ENCODE assay signal across 19 mouse cellular contexts in genomic region chr2:65975383-65975782, GRCm38 (mm10).
"Had no signal": no experiment of that assay in that cellular context is flagged by ENCODE, and none has a peak within 500 bp of the region (broad histone marks: within the 10 kb centered on the region; RNA-seq: fewer than 3 reads in every experiment).

No protein-coding gene starts in this region.

- DNase-seq: kidney, adult 2 months; kidney, postnatal 25 days; left cerebral cortex, postnatal 4 days; liver, postnatal 0 days; lung, embryonic 14.5 days; midbrain, embryonic 14.5 days; right cerebral cortex, postnatal 14 days; right cerebral cortex, postnatal 4 days; thymus, adult 2 months; thymus, postnatal 14 days; thymus, postnatal 4 days had no signal

- H3K27me3 ChIP-seq: limb, embryonic 15.5 days had no signal

- H3K27ac ChIP-seq: kidney, postnatal 0 days; limb, embryonic 15.5 days; liver, embryonic 14.5 days; macrophage; stomach, postnatal 0 days had no signal

- H3K4me2 ChIP-seq: limb, embryonic 15.5 days; liver, embryonic 11.5 days; lung, embryonic 14.5 days had no signal

- H3K9ac ChIP-seq: limb, embryonic 15.5 days; liver, embryonic 14.5 days; liver, postnatal 0 days; lung, embryonic 14.5 days had no signal

- ATAC-seq: intestine, postnatal 0 days; liver, postnatal 0 days; lung, postnatal 0 days had no signal

- H3K4me3 ChIP-seq: limb, embryonic 15.5 days had no signal

- H3K9me3 ChIP-seq: limb, embryonic 15.5 days had no signal

- H3K36me3 ChIP-seq: limb, embryonic 15.5 days had no signal
